Mouse (Mus musculus) retina, adult 2 months (tissue): ENCODE measurements around the gene Arih1.

Source experiments
- DNase-seq: peaks from one replicate; pipeline ENCODE4 v3.0.0-alpha.2; 2012; ENCODE audit warnings: low read depth, low spot score

Arih1 gene

DNA sequence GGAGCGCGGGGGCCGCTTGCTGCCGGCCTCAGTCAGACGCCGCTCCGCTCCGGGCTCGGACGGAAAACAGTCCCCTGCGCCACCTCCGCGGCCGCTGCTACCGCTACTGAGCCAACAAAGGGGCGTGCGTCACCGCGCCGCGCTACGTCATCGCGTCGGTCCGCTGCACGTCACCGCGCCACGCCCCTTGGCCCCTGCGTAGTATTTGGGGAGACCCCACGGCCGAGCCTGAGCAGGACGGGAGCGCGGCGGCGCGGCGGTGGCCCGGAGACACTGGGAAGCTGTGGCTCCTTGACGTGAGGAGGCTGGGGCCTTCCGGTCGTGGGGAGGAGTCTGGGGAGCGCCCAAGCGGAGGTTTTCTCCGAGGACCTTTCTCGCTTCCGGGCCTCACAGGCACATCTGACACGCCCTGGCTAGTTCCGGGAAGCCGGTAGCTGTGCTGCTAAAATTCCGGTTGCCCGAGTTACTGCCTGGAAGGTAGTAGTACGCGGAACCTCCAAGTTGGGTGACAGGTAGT, at the start of gene Arih1:
Gene Arih1, minus strand, starts transcription at position 70 of the 517 bp plus-strand sequence.
- peak; percentile 94 for DNase-seq

DNA sequence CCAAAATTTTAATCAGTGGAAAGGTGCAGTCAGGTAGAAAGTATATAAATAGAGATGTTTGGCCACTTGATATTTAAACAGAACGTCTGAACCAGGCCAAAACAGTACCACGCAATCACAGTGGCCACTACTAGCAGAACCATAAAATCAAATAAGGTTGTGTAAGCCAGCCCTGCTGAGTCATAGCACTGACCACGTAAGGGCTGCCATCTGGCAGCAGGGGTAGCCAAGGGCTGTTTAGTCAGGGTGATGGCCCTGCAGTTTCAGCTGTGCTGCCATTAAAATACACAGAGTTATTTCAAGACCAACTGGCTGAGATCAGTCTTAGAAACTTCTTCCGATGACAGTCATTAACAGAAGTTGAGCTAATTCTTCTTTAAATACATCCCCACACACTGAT, 47.5 kb upstream of the Arih1 start:
- no peak for DNase-seq

DNA sequence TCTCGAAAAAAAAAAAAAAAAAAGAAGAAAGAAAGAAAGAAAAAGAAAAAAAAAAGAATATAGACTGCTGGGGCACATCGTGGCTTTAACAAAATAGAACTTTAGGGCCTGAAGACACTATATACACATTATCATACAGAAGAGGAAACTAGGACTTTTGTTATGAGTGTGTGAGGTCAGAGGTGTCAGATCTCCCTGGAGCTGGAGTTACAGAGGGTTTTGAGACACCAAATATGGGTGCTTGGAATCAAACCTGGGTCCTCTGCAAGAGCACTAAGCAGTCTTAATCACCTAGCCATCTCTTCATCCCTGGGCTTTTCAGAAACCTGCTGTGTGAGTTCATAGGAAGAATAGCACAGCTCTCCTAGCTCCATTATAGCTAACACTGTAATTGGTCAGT, 47.0 kb upstream of the Arih1 start:
- DNase-seq, result no peak

DNA sequence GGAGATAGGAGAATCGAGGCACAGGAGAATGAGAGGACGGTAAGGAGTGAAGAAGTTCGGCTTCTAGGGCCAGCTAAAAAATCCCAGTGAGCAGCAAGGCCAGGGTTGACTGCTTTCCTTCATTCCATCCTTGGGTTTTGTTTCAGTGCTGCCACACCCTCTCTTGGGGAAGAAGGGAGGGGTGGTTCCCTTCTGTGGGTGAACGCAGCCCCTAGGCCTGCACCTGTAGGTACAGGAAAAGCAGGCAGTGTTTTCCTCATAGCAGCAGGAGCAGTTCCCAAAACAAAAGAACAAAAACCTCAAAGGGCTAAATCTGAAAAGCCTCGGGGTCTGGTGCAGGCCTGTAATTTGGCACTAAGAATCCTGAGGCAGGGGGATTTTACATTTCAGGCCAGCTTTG, 45.2 kb upstream of the Arih1 start:
- no peak for DNase-seq

DNA sequence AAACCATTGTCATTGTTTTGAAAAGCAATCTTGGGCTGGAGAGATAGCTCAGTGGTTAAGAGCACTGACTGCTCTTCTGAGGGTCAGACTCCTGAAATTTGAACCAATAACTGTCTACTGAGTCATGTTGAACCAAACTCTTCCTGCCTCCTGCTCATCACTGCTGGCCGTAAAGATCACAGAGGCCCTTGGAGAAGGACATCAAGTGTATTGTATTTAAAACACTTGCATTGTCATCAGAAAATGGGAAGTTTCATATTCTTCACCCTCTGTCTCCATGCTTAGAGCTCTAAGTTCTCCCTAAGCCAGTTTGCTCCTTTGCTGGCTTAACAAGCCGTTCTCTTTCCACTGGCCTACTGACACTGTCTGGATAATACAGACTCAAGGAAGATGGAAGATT, 41.9 kb upstream of the Arih1 start:
- no peak for DNase-seq

DNA sequence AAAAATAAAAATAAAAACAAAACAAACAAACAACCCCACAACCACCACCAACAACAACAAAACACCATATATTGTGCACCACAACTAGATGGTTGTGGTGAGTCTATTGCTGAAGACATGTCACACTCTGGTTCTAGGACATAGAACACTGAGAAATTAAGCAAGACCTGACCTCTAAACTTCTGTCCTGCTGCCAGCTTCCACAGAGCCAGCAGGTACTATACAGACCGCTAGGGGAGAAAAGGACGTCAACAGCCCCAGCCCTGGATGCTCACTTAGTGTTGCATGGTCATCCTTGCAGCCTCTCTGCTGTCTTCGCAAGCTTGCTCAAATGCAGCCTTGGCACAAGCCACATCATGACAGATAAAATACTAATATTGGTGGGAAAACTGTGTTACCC, 41.2 kb upstream of the Arih1 start:
- no peak for DNase-seq

DNA sequence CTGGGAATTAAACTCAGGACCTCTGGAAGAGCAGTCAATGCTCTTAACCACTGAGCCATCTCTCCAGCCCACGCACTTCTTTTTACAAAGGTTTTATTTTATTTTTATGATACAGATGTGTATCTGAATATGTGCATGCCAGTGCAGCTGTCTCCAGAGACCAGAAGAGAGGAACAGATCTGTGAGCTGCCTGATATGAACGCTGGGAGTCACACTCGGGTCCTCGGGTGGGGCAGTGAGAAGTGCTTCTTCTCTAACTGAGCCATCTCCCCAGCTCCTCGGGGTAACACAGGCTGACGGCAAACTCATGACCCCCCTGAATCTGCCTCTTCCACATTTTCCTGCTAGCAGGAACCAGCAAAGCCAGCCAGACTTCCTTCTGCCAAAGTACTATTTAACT, 40.3 kb upstream of the Arih1 start:
- no peak for DNase-seq

DNA sequence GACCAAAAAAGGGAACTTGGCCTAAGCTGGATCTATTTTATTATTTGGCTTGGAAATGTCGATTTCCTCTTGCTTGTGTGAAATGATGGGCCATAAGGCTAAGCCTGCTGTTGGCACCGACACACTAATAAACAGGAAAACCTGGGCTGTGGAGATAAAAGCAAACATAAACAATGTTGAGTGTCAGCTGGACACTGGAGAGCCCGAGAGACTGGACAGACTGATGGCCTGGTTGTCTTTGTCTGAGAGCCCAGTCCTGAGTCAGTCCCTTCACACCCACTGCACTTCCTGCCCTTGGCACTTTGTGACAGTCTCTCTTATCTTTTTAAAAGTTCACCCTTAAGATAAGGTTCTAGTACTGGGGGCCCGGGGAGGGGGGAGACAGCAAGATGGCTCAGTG, 36.5 kb upstream of the Arih1 start:
- no peak for DNase-seq

DNA sequence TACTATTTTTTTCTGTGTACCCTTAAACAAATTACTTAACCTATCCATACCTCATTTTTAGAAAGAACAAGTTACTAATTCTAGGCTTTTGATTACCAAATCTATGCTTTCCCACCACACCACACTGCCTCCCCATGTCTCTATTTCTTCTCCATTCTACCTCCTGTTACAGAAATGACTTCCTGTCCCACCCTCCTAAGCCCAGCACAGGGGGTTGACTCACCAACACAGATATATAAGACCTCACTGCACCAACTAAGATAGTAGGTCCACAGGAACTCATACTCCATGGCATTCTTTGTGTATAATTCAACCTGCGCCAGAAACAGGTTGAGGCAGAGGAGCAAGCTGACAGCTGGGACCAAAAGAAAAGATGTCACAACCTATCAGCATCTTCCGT, 33.0 kb upstream of the Arih1 start:
- no peak for DNase-seq

DNA sequence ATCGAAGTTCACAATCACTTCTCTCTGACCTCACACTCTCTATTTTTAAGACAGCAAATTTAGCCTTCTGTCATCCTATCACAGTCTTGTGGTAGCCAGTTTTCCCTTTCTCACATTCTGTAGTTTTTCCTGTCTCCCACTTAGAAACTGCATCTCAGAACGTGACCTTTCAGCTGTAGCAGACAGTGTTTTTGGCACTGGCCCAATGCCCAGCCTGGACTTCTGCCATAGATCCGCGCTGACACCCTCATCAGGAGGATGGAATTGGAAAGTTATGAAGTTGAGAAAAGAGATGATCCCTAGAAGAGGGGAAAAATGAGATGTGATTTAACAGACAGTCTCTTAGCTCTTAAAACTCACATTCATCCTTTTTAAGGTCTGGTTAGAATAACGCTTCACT, 32.6 kb upstream of the Arih1 start:
- DNase-seq, result no peak

DNA sequence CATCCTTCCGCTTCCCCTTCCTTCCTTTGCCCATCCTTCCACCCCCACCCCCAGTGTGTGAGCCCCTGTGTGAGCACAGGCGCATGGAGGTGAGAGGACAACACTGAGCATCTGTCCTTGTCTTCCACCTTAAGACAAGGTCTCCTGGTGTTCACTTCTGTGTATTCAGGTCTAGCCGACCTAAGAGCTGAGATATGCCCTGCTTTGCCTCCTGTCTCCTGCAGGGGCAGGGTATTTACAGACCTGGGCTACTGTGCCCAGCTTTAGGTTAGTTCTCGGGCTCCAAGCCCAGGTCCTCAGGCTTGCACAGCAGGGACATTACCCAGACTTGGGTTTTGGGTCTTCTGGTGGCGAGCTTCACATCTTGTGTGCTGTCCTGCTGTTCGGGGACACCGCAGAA, 30.7 kb upstream of the Arih1 start:
- no peak for DNase-seq

DNA sequence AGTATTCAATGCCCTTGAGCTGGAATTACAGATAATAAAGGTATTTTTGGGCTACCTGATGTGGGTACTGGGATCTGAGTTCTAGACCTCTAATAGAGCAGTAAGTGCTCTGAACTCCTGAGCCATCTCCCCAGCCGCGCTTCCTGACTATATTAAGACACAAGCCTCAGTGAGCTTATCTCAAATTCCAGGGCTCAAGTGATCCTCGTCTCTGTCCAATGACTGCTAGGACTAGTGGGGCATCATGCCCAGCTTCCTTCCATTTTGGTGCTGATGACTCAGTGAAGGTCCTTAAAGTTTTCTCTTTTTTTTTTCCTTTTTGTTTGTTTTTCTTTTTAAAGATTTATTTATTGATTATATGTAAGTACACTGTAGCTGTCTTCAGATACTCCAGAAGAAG, 28.7 kb upstream of the Arih1 start:
- no peak for DNase-seq

DNA sequence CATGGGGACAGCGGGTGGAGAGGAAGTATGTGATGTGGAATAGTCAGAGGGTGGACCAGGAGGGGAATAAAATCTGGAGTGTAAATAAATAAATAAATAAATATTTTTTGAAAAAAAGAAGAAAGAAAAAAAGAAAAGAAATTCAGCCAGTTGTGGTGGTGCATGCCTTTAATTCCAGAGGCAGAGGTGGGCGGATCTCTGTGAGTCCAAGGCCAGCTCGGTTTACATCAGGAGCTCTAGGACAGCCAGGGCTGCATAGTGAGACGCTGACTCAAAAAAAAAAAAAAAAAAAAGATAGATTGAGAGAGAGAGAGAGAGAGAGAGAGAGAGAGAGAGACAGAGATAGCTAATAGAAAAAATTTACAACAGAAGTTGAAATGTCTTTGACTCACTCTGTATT, 26.0 kb upstream of the Arih1 start:
- no peak for DNase-seq

DNA sequence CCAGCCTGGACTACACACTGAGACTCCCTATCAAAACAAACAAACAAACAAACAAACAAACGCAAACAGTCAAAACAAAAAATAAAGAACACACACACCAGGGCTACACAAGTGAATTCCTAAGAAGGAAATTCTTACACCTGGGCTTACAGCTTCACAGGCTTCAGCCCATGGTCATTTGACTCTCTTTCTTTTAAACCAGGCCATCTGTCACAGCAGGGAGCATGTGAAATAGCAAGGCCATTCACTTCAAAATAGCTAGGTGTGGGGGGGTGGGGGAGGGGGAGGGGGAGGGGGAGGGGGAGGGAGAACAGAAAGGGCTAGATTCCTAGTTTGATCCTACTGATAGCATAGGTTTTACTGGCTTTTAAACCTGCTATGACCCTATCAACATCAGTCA, 21.7 kb upstream of the Arih1 start:
- no peak for DNase-seq

DNA sequence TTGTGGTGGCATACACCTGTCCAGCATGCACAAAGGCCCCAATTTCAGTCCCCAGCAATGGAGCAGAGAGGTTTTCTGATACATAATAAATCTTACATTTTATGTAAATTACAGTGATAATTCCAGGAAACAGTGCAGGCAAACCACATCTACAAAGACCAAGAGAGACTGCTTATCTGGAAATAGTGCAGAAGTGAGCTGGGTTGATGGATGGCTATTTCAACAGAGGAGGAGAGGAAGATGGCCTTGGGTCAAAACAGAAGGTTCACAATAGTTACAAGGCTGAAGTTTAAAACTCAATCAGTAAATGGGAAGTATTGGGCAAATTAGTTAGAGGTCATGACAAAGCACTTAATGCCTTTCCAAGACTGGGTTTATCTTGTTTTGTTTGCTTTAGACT, 913 bp upstream of the Arih1 start:
- DNase-seq, result no peak

DNA sequence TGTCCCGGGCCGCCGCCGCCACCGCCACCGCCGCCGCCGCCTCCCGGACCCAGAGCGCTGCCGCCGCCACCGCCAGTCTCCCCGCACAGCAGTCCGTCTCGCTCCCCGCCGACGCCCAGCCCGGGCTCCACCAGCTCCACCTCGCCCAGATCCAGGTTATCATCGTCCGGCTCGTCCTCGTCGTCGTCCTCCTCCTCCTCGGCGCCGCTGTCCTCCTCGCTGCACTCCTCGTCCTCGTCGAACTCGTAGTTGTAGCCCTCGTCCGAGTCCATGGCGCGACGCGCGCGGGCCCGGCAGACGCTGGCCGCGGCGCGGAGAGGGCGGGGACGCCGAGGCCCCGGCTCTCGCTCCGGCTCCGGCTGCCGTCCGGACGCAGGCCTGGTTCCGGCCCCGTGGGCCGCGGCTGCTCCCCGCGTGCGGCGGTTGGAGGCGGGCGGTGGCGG, 321 bp downstream of the Arih1 start:
- DNase-seq, result no peak

DNA sequence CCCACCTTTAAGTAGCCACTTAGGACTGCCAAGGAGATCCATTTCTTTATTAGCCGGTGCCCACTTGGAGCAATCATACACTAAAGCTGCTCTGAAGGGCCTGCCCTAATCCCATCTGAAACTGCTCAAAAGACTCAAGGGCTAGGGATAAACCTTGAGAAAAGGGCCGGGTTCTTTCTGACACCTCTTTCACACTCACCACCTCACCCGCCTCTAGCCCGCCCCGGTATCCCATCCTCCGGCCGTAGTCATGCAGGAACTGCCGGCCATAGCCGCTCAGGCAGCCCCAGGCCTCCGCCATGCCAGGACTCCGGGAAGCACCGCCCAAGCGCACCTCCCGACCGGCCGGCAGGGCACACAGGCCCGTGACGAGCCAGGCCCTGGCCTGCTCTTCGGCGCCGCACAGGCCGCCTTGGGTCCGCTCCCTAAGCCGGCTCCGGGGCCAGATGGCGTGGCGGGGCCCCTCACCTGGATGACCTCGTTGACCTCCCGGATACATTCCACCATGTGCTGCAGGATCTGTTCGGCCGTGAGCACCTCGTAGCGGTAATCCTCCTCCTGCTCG, 825 bp downstream of the Arih1 start:
- DNase-seq, result peak; percentile 36

DNA sequence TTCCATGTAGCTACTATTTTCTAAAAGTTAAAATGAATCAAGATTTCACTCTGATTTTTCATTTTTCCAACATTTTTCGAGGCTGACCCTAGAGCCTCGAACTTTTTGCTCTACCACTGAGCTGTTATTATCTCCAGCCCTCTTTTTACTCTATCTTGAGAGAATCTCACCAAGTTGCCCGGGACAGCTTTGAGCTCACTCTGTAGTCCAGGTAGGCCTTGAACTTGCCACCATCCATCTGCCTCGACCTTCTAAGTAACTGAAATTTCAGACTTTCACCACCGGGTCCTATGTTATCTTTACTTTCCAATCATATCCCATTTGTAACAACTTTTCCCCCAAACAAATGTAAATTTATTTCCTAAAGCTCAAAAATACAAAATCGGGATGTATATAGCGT, 1.7 kb downstream of the Arih1 start:
- DNase-seq, result no peak

DNA sequence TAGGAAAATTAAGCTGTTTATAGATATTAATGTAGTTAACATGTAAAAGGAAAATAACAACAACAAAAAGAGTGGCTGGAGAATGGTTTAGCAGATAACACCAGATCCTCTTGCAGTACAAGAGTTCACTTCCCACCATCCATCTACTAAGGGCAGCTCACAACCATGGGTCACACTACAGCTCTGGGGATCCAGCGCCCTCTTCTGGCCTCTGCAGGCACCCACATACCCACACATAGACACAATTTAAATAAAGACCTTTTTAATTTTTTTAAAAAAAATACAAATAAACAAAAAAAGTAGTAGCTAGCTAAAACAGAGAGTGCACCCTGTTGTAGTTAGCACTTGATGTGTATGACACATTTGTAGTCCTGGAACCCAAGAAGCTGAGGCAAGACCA, 4.0 kb downstream of the Arih1 start:
- no peak for DNase-seq

DNA sequence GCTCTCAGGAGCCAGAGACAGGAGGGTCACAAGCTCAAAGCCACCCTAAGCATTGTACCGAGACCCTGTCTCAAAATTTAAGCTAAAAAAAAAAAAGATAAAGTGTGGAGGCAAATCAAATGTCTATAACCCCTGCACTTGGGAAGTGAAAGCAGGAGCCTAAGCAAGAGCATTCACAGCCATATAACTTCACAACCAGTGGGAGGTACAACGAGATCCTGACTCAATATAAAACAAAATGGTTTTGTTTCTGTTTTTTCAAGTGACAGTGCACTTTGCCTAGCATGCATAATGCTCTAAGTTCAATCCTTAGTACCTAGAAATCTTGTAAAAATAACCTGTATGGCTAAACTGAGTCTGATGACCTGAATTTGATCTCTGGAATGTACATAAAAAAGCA, 9.8 kb downstream of the Arih1 start:
- DNase-seq, result no peak

DNA sequence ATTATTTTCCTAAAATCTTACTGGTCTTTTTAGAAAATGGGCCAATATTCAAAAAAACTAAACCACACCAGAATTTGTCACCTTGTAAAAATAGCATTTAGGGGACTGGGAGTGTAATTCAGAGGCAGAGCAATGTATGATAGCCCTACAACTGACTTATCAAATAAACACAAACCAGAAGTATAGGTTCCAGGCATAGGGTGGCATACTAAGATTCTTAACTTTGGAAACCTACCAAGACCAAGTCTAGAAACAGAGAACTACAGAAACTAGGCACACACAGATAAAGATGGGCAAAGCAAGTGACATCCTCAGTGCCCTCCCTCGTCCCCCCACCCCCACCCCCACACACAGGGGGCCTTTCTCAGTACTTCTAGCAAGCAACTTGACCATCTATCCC, 11.6 kb downstream of the Arih1 start:
- no peak for DNase-seq

DNA sequence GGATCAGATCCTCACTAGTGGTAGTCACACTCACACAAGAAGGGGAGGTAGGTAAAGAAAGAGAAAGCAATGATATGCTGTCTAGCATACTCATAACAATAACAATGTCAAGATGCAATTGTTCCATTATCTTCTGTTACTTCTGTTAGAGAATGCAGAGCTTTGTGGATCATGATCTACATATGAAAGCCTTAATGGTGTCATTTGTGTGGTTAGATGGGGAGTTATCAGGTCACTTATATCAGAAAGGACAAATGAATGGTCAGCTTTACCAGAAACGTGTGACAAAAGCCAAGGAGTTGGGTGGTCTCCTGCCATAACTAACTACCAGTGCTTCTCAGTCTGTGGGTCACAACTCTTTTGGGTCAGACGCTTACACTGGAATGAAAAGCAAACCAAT, 13.2 kb downstream of the Arih1 start:
- DNase-seq, result no peak

DNA sequence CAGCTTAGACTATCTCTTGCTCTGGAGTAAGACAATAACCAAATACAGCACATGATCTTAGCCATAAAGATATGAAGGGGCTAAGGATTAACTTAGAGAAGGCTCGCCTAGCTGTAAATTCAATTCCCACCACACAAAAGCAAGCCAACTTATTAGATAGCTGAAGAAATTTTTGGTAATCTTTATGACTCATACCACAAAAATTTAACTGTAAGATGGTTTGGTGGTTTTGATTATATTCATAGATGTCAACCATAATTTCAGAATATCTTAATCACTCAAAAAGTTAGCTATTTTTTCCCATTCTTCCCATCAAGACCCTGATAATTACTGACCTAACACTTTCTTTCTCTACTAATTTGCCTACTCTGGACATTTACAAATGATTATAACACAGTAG, 17.0 kb downstream of the Arih1 start:
- no peak for DNase-seq

DNA sequence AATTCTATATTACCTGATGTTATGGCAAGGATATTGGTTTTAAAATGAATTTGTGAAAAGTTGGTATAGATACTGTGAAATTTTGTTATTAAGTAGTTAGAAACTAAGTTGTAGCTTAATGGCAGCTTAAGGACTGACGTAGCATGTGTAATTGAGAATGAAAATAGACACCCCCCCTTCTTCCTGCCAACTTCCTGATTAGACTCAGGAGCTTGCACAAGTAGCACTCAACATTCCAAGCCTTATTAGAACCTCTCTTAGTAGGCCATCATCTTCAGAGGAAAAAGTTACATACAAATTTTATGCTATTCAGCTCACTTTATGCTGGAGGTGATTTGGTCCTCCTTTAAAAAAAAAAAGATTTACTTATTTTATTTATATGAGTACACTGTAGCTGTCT, 22.1 kb downstream of the Arih1 start:
- DNase-seq, result no peak
